Mouse (Mus musculus): ENCODE data around the gene Scyl3. TPM values are rescaled to one million over a fixed set of nuclear protein-coding genes. Genes with fewer than 3 reads are reported as not detected.

The Scyl3 gene
- 60.6 TPM for polyA plus RNA-seq (2014; fragmentation: Illumina TruSeq; extraction: RNeasy Lipid Tissue Mini Kit (QIAGEN cat#74804); ENCODE audit: low read depth, low replicate concordance)

GRCm38 (mm10) chr1:163928846-163929245 lies at the start of gene Scyl3:
Gene Scyl3, plus strand, starts transcription at chr1:163929100.

GRCm38 (mm10) chr1:163994721-163995608 lies 66.1 kb downstream of the Scyl3 start, which contains the start of the genes BC055324 and Mettl18:
Gene BC055324, minus strand, starts transcription at chr1:163994796.
Gene Mettl18, plus strand, starts transcription at chr1:163994889.

Other genes starting within 250 kb of the Scyl3 start
- not detected for gene Mettl11b, start 203.9 kb upstream of the Scyl3 start, polyA plus RNA-seq (2014; fragmentation: Illumina TruSeq; extraction: RNeasy Lipid Tissue Mini Kit (QIAGEN cat#74804); ENCODE audit: low read depth, low replicate concordance)
- gene Kifap3, start 149.5 kb upstream of the Scyl3 start, polyA plus RNA-seq (2014; fragmentation: Illumina TruSeq; extraction: RNeasy Lipid Tissue Mini Kit (QIAGEN cat#74804); ENCODE audit: low read depth, low replicate concordance): 31.0 TPM
- gene BC055324, start 65.7 kb downstream of the Scyl3 start, polyA plus RNA-seq (2014; fragmentation: Illumina TruSeq; extraction: RNeasy Lipid Tissue Mini Kit (QIAGEN cat#74804); ENCODE audit: low read depth, low replicate concordance): 3.2 TPM
- gene Mettl18, start 65.8 kb downstream of the Scyl3 start, polyA plus RNA-seq (2014; fragmentation: Illumina TruSeq; extraction: RNeasy Lipid Tissue Mini Kit (QIAGEN cat#74804); ENCODE audit: low read depth, low replicate concordance): 9.5 TPM
- gene Sele, start 119.1 kb downstream of the Scyl3 start, polyA plus RNA-seq (2014; fragmentation: Illumina TruSeq; extraction: RNeasy Lipid Tissue Mini Kit (QIAGEN cat#74804); ENCODE audit: low read depth, low replicate concordance): not detected
- gene Sell, start 132.9 kb downstream of the Scyl3 start, polyA plus RNA-seq (2014; fragmentation: Illumina TruSeq; extraction: RNeasy Lipid Tissue Mini Kit (QIAGEN cat#74804); ENCODE audit: low read depth, low replicate concordance): 21.8 TPM
- gene Selp, start 186.2 kb downstream of the Scyl3 start, polyA plus RNA-seq (2014; fragmentation: Illumina TruSeq; extraction: RNeasy Lipid Tissue Mini Kit (QIAGEN cat#74804); ENCODE audit: low read depth, low replicate concordance): 3.8 TPM
- gene F5, start 222.7 kb downstream of the Scyl3 start, polyA plus RNA-seq (2014; fragmentation: Illumina TruSeq; extraction: RNeasy Lipid Tissue Mini Kit (QIAGEN cat#74804); ENCODE audit: low read depth, low replicate concordance): 3.7 TPM